Mouse (Mus musculus) frontal cortex, adult 2 months (tissue): ENCODE results near the gene Dera. TPM values are rescaled to one million over a fixed set of nuclear protein-coding genes. Genes with fewer than 3 reads are reported as not detected.
"Not testable (repeated sequence)": the region's sequence is repeated elsewhere in the genome, so short reads cannot be mapped to it uniquely, and the experiment has no call there.

Experiments
- DNase-seq, 2 experiments: peaks; one replicate each; pipeline ENCODE4 v3.0.0; 2022; ENCODE audit warnings: low spot score in 1 of 2; ENCODE audit errors: extremely low spot score in 1 of 2
- polyA plus RNA-seq: library from polyadenylated mRNA; depleted of rRNA; stranded (reverse); fragments of >200 nt; gene quantifications from 2 replicates; pipeline ENCODE4 v1.2.3, GENCODE M21; 2012; rRNA removed

Gene Dera
- 3.8 and 4.1 TPM in 2 replicates for polyA plus RNA-seq

- DNase-seq = peak in 1 of 2 experiments; percentile 47
Observed at GRCm38 (mm10) chr6:137754056-137754856, at the start of gene Dera. Dera (plus strand) TSS chr6:137754546.

- no peak for DNase-seq
Observed at GRCm38 (mm10) chr6:137706209-137706608, 48.1 kb upstream of the Dera start.

- not testable (repeated sequence) for DNase-seq
Observed at GRCm38 (mm10) chr6:137708726-137709405, 45.5 kb upstream of the Dera start.

GRCm38 (mm10) chr6:137710179-137711037, 43.9 kb upstream of the Dera start:
- peak in 1 of 2 experiments; percentile 21 for DNase-seq

GRCm38 (mm10) chr6:137712654-137713309, 41.6 kb upstream of the Dera start:
- DNase-seq = no peak

- DNase-seq = no peak
Observed at GRCm38 (mm10) chr6:137713310-137713664, 41.1 kb upstream of the Dera start.

- no peak for DNase-seq
Observed at GRCm38 (mm10) chr6:137716802-137717201, 37.5 kb upstream of the Dera start.

GRCm38 (mm10) chr6:137722220-137722931, 32.0 kb upstream of the Dera start:
- DNase-seq = no peak

- peak in 1 of 2 experiments; percentile 81 for DNase-seq
Observed at GRCm38 (mm10) chr6:137723898-137724297, 30.4 kb upstream of the Dera start.

GRCm38 (mm10) chr6:137734460-137734845, 19.9 kb upstream of the Dera start:
- DNase-seq = no peak

GRCm38 (mm10) chr6:137734846-137735609, 19.3 kb upstream of the Dera start, which contains the start of gene Strap:
Strap (plus strand) TSS chr6:137735078.
- DNase-seq = peak; percentile 87 to 94

GRCm38 (mm10) chr6:137735671-137736238, 18.6 kb upstream of the Dera start:
- DNase-seq = no peak

- DNase-seq = no peak
Observed at GRCm38 (mm10) chr6:137740972-137741371, 13.4 kb upstream of the Dera start.

GRCm38 (mm10) chr6:137744700-137745099, 9.6 kb upstream of the Dera start:
- no peak for DNase-seq

GRCm38 (mm10) chr6:137747174-137747928, 7.0 kb upstream of the Dera start:
- DNase-seq = no peak

GRCm38 (mm10) chr6:137751551-137752274, 2.6 kb upstream of the Dera start:
- DNase-seq = no peak

GRCm38 (mm10) chr6:137752275-137752655, 2.1 kb upstream of the Dera start:
- no peak for DNase-seq
